Mouse (Mus musculus) kidney, adult 2 months (tissue): ENCODE results near the gene Bach1.

Experiments
- CTCF ChIP-seq: fragments of 200-500 bp; conservative IDR thresholded peaks from 2 replicates; pipeline ENCODE4 v1.5.1; 2011; ENCODE audit warnings: low read depth, mild to moderate bottlenecking, control low read depth, low read length, moderate library complexity, mixed read lengths; ENCODE audit not compliant: insufficient read depth, insufficient read length
- POLR2A ChIP-seq: fragments of 200-500 bp; IDR thresholded peaks from one replicate; pipeline ENCODE4 v1.6.1; 2011; ENCODE audit warnings: low read depth, low read length, control low read depth

- TF ChIP-seq POLR2A (no peak), CTCF (no peak)
Measured at GRCm38 (mm10) chr16:87661636-87662035, 37.1 kb upstream of the Bach1 start.
